Mouse (Mus musculus): ENCODE data around the gene Mapk1ip1.
A peak's percentile ranks its signal among the peaks of the same experiment; 100 is the strongest.

Mapk1ip1 gene

GRCm38 (mm10) chr7:138835028-138835427, 11.0 kb downstream of the Mapk1ip1 start:
- no peak for DNase-seq

GRCm38 (mm10) chr7:138827812-138828211, 18.3 kb downstream of the Mapk1ip1 start:
- peak; percentile 80 for DNase-seq

GRCm38 (mm10) chr7:138824995-138825756, 20.9 kb downstream of the Mapk1ip1 start:
- DNase-seq = no peak

GRCm38 (mm10) chr7:138824423-138824822, 21.6 kb downstream of the Mapk1ip1 start:
- no peak for DNase-seq

GRCm38 (mm10) chr7:138818314-138818713, 27.8 kb downstream of the Mapk1ip1 start:
- no peak for DNase-seq

GRCm38 (mm10) chr7:138813213-138813875, 32.7 kb downstream of the Mapk1ip1 start:
- no peak for DNase-seq

- DNase-seq = no peak
These were observed 38.9 kb downstream of the Mapk1ip1 start for GRCm38 (mm10) chr7:138807146-138807545.

- DNase-seq = no peak
These were observed 42.7 kb downstream of the Mapk1ip1 start for GRCm38 (mm10) chr7:138803386-138803785.

GRCm38 (mm10) chr7:138788109-138788508, 58.0 kb downstream of the Mapk1ip1 start:
- no peak for DNase-seq

Data from right cerebral cortex, postnatal 14 days (tissue).